Mouse (Mus musculus) forebrain, embryonic 15.5 days (tissue): ENCODE results near the gene Tagap. TPM values are rescaled to one million over a fixed set of nuclear protein-coding genes. Genes with fewer than 3 reads are reported as not detected.

ENCODE experiments used
- ATAC-seq: fragments of 200-750 bp; cut with Nextera tagmentation; replicated peaks from 2 replicates; pipeline ENCODE4 v1.8.0; 2017; ENCODE audit warnings: mild to moderate bottlenecking, moderate TSS enrichment, moderate library complexity
- H3K27ac ChIP-seq: fragments of 300-500 bp; sonication (generic); replicated peaks from 2 replicates; pipeline ENCODE4 v1.5.1; 2015; ENCODE audit warnings: mild to moderate bottlenecking, inconsistent platforms
- H3K27me3 ChIP-seq: fragments of 300-500 bp; sonication (generic); 2 replicates; pipeline ENCODE4 v1.6.1; 2015; ENCODE audit warnings: inconsistent platforms
- H3K36me3 ChIP-seq: fragments of 300-500 bp; sonication (generic); 2 replicates; pipeline ENCODE4 v1.6.1; 2015; ENCODE audit warnings: mild to moderate bottlenecking, inconsistent platforms
- H3K4me1 ChIP-seq: fragments of 300-500 bp; sonication (generic); 2 replicates; pipeline ENCODE4 v1.6.1; 2015; ENCODE audit warnings: inconsistent platforms
- H3K4me2 ChIP-seq: fragments of 300-500 bp; sonication (generic); replicated peaks from 2 replicates; pipeline ENCODE4 v1.6.1; 2015; ENCODE audit warnings: mild to moderate bottlenecking, inconsistent platforms
- H3K4me3 ChIP-seq: fragments of 300-500 bp; sonication (generic); 2 replicates; pipeline ENCODE4 v1.5.1; 2015; ENCODE audit warnings: mild to moderate bottlenecking, inconsistent platforms
- H3K9ac ChIP-seq: fragments of 300-500 bp; sonication (generic); replicated peaks from 2 replicates; pipeline ENCODE4 v1.6.1; 2015; ENCODE audit warnings: mild to moderate bottlenecking, inconsistent platforms
- H3K9me3 ChIP-seq: fragments of 300-500 bp; sonication (generic); 2 replicates; pipeline ENCODE4 v1.6.1; 2016; ENCODE audit warnings: inconsistent platforms
- WGBS: fragments of 180-500 bp; shearing (Covaris S2); methylation state at CpG from one replicate; pipeline ENCODE4 v1.1.7; 2015; ENCODE audit warnings: mixed read lengths; 5-methylcytosine and 5-hydroxymethylcytosine counted together
- polyA plus RNA-seq: library from polyadenylated mRNA; unstranded; fragments of >200 nt; fragmentation: Nextera tagmentation; extraction: Ambion mirVana; gene quantifications from 2 replicates; pipeline ENCODE4 v1.2.1, GENCODE M21; 2015

Gene Tagap
- polyA plus RNA-seq, 1 experiment from 2014 or later, result 0.36 TPM

DNA sequence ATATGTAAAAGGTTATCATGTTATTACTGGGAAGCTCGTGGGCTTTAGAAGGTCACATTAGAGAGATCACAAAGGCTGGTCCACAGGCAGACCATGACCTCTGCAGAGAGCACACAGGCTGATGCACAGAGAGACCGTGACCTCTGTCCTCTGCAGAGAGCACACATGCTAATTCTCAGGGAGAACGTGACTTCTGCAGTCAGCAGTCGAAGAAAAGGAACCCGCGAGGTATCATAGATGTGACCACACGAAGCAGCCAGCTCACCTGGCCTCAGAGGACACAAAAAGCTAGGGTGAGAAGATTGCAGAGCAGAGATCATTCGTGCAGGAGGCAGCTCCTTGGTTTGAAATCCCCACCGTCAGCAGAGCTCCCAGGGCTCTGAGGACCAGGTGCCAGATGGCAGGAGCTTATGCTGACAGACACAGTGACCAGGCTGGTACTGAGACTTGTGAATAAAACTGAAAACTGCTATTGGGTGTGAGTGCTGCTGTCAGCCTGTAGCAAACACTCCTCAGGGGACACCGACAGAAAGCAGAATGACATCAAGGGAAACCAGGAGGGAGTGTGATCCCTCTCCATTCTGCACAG lies 29.7 kb upstream of the Tagap start:
- ATAC-seq, result no peak
- WGBS, result 70% methylated on average over 10 of the region's 10 CpGs
- Histone ChIP-seq H3K9me3 (no peaks in the 10 kb centered on the region), H3K36me3 (no peaks in the 10 kb centered on the region), H3K27ac (no peak overlapping the region), H3K27me3 (no peaks in the 10 kb centered on the region), H3K9ac (no peak overlapping the region), H3K4me1 (0 out of 2 replicates have a peak, but pooled peaks cover 3% of the 10 kb centered on the region), H3K4me2 (no peak overlapping the region), H3K4me3 (no peak overlapping the region)

DNA sequence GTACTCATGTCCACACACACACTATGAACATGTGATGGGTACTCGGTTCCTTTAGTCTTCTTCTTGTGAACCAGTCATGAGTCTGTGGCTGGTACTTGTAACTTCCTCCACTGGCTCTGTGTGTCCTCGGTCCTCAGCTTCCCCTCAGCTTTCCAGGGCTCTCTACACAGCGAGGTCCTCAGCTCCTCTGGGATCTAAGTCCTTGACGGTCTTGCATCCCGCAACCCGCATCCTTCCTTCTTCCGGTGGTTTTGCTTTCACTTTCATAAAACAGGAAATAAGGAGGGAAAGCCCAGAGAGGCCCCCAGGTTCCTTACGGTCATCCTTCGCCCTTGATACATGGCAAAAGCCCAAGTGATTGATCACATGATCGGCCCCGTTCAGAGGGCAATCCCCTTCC lies 28.7 kb upstream of the Tagap start:
- Histone ChIP-seq H3K36me3 (no peaks in the 10 kb centered on the region), H3K4me2 (no peak overlapping the region), H3K9me3 (no peaks in the 10 kb centered on the region), H3K27me3 (no peaks in the 10 kb centered on the region), H3K4me1 (0 out of 2 replicates have a peak, but pooled peaks cover 3% of the 10 kb centered on the region), H3K4me3 (no peak overlapping the region), H3K27ac (no peak overlapping the region), H3K9ac (no peak overlapping the region)
- ATAC-seq, result no peak
- WGBS, result 85% methylated on average over 11 of the region's 11 CpGs

DNA sequence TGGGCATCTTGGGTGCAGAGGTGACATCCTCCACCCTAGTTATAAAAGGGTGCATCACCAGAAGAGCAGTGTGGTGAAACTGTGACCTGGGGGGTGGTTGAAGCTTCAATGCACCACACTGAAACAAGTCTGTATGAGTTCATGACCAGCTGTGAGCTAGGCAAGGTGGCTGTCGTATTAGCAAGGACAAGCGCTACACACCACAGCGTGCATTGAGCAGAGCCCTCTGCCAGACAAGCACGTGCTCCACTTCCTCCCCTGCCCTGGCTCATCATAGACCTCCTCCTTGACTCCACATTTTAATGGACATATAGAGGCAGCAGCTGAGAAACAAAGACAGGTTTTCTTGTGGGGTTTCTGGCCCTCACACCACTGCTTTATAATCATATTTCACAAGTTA lies 28.0 kb upstream of the Tagap start:
- Histone ChIP-seq H3K9ac (no peak overlapping the region), H3K9me3 (no peaks in the 10 kb centered on the region), H3K4me1 (0 out of 2 replicates have a peak, but pooled peaks cover 3% of the 10 kb centered on the region), H3K27ac (no peak overlapping the region), H3K36me3 (no peaks in the 10 kb centered on the region), H3K4me2 (no peak overlapping the region), H3K4me3 (no peak overlapping the region), H3K27me3 (no peaks in the 10 kb centered on the region)
- no peak for ATAC-seq
- 84% methylated on average over 4 of the region's 4 CpGs for WGBS

DNA sequence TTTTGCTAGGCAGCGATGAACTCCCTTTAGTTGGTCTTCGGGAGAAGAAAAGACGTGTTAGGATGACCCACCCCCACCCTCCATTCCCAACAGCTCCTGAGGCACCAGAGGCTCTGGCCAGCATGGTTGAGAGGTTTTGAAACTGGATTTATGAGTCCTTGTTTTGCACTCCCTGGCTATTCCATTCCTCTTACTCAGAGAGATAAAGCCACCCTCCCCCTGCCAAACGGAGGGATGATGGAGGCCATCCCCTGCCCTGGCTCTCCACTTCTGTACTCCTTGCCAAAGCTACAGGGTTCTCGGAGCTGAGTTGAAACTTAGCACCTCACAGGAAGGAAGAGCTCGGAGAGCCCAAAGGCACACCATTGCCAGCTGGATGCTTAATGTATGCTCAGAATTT lies 26.6 kb upstream of the Tagap start:
- 0 out of 2 replicates have a peak, but pooled peaks cover 3% of the 10 kb centered on the region for H3K4me1 ChIP-seq
- no peak overlapping the region for H3K9ac ChIP-seq
- 81% methylated on average over 6 of the region's 6 CpGs for WGBS
- H3K4me2 ChIP-seq, result no peak overlapping the region
- H3K27me3 ChIP-seq, result no peaks in the 10 kb centered on the region
- ATAC-seq, result no peak
- no peak overlapping the region for H3K4me3 ChIP-seq
- no peaks in the 10 kb centered on the region for H3K36me3 ChIP-seq
- H3K9me3 ChIP-seq, result no peaks in the 10 kb centered on the region
- no peak overlapping the region for H3K27ac ChIP-seq

DNA sequence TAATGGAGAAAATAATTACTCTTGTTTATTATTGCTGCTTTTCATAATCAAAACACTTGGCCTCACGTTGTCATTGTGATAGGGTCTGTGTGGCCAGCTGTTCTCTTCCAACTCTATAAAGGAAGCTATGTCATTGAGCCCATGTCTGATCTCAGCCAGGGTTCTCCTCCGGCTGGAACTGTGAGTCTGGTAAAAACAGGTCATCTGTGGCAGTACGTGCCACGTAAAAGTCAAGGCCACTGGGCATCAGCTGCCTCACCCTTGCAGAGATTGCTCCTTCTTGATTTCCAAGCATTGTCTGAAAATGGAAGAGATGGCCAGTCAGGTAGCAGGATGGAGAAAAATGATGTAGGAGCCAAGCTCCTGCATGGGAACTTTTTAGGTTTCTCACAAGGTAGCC lies 25.8 kb upstream of the Tagap start:
- ATAC-seq, result no peak
- Histone ChIP-seq H3K9me3 (no peaks in the 10 kb centered on the region), H3K36me3 (no peaks in the 10 kb centered on the region), H3K9ac (no peak overlapping the region), H3K4me2 (no peak overlapping the region), H3K4me3 (no peak overlapping the region), H3K27ac (no peak overlapping the region), H3K27me3 (no peaks in the 10 kb centered on the region), H3K4me1 (0 out of 2 replicates have a peak, but pooled peaks cover 3% of the 10 kb centered on the region)
- 75% methylated on average over 4 of the region's 4 CpGs for WGBS

DNA sequence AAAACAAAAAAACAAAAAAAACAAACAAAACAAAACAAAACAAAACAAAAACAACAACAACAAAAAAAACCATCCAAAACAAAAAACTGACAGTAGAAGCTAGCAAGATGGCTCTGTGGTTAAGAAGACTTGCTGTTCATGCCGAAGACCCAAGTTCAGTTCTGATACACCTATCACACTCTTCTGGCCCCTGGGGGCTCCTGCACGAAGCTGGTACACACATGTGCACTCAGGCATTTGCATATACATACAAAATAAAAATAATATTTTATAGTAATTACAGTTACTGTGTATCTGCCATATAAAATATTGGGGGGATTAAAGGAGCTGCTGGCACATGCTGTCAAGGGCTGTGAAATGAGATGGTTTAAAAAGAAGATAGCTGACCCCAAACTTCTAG lies 24.3 kb upstream of the Tagap start:
- WGBS, result 85% methylated on average over 2 of the region's 2 CpGs
- no peak for ATAC-seq

DNA sequence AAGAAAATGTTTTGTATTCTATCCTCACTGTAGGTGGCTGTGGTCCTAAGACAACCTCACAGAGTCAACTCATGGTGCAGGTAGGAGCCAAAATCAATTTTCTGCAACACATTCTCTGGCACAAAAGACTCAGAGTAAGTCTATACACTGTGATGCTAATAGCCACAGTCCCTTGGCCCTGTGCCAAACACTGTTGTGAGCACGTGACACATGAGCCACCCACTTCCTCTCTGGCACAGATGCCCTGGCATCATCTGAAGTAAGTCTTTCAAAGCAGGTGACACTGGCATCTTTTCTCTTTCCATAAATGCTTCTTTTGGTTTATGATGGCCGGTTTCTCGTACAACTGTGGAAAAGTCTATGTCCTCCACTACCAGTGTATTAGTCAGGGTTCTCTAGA lies 23.4 kb upstream of the Tagap start:
- Histone ChIP-seq H3K27ac (no peak overlapping the region), H3K4me1 (no peaks in the 10 kb centered on the region), H3K9ac (no peak overlapping the region), H3K9me3 (no peaks in the 10 kb centered on the region), H3K4me2 (no peak overlapping the region), H3K36me3 (no peaks in the 10 kb centered on the region), H3K4me3 (no peak overlapping the region), H3K27me3 (no peaks in the 10 kb centered on the region)
- WGBS, result 61% methylated on average over 3 of the region's 3 CpGs
- ATAC-seq, result no peak

More for the DNA sequence above, 24.3 kb upstream of the Tagap start:
- Histone ChIP-seq H3K9ac (no peak overlapping the region), H3K4me2 (no peak overlapping the region), H3K27me3 (no peaks in the 10 kb centered on the region), H3K4me3 (no peak overlapping the region), H3K9me3 (no peaks in the 10 kb centered on the region), H3K36me3 (no peaks in the 10 kb centered on the region), H3K4me1 (no peaks in the 10 kb centered on the region), H3K27ac (no peak overlapping the region)

DNA sequence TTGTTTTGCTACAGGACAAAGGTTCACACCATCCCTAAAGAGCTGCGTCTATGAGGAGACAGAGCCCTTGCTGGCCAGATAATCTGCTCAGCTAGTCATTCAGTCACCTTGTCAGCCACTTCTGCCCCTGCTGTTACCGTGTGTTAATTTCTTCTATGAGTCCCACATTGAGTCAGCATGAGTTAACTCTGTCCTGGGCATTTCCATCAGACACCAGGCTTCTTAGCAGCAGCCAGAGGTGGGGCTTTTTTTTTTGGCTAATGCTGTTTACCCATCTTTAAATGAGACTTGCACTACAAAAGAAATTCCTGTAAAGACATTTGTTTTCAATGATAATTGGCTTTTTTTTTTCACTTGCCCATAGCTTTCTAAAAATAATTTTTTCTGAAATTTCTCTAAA lies 20.8 kb upstream of the Tagap start:
- 36% methylated on average over 2 of the region's 2 CpGs for WGBS
- H3K36me3 ChIP-seq, result no peaks in the 10 kb centered on the region

DNA sequence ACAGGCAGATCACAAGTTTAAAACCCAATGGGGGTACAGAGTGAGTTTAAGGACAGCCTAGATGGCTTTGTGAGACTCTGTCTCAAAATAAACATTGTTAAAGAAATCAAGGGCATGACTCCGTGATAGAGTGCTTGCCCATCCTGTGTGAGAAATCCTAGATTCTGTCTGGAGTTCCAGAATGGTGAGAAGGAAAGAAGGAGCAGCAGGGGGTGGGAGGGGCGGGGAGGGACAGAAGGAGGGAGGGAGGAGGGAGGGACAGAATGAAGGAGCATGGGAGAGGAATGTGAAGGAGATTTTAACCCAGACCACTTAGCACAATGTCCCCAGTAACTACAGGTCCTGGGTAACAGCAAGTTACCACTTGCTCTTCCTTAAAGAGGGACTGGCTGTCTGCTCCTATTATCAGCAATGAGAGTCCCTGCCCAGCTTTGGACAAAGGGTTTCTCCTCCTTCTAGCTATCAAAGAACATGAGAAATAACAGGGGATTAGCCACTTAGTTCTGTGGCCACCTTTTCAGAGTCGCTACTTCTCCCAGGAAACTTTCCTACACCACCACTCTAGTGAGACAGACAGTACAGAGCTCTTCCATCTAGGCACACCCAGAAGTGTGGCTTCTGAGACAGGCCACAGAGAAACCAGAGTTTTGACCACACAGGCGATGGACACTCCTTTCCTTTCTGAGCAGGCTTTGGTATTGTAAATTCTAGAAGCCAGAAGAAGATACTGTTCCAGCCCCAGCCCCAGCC lies 19.7 kb upstream of the Tagap start:
- WGBS, result 33% methylated on average over 4 of the region's 4 CpGs
- Histone ChIP-seq H3K4me3 (no peak overlapping the region), H3K9ac (no peak overlapping the region), H3K27me3 (no peaks in the 10 kb centered on the region), H3K4me1 (no peaks in the 10 kb centered on the region), H3K9me3 (no peaks in the 10 kb centered on the region), H3K4me2 (no peak overlapping the region), H3K36me3 (no peaks in the 10 kb centered on the region), H3K27ac (no peak overlapping the region)
- ATAC-seq, result no peak

More for the DNA sequence above, 20.8 kb upstream of the Tagap start:
- Histone ChIP-seq H3K9ac (no peak overlapping the region), H3K27me3 (no peaks in the 10 kb centered on the region), H3K4me1 (no peaks in the 10 kb centered on the region), H3K4me3 (no peak overlapping the region), H3K27ac (no peak overlapping the region), H3K9me3 (no peaks in the 10 kb centered on the region), H3K4me2 (no peak overlapping the region)
- no peak for ATAC-seq

DNA sequence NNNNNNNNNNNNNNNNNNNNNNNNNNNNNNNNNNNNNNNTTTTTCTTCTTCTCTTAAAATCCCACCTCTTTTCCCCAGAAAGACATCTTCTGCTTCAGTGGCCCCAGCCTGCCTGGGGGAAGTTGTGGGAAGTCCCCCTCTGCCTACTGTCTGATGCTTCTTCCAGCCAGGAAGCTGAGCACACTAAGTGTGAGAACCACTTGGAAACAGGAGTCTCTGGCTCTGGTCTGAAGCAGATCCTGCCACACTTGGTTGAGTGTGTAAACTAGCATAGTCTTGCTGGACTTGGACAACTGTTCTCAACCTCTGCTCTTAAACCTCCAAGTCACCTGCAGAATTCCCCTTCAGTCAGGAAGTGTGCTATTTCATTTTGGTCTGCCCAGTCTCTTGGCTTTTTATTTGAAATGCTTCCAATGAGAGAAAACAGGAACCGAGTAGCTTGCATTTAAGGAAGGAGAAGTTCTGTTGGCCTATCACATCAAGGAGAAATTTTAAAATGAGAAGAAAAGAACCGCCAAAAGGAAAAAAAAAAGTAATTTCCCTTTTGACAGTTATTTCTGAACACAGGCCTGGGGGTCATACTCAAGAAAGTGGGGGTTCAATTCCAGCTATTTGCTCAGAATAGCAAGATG lies 11.1 kb upstream of the Tagap start:
- ATAC-seq, result no peak
- H3K27me3 ChIP-seq, result no peaks in the 10 kb centered on the region
- no peaks in the 10 kb centered on the region for H3K4me1 ChIP-seq
- H3K9ac ChIP-seq, result no peak overlapping the region
- no peak overlapping the region for H3K27ac ChIP-seq
- no peaks in the 10 kb centered on the region for H3K36me3 ChIP-seq
- H3K4me2 ChIP-seq, result no peak overlapping the region
- no peak overlapping the region for H3K4me3 ChIP-seq
- H3K9me3 ChIP-seq, result no peaks in the 10 kb centered on the region
- 73% methylated on average over 2 of the region's 2 CpGs for WGBS

DNA sequence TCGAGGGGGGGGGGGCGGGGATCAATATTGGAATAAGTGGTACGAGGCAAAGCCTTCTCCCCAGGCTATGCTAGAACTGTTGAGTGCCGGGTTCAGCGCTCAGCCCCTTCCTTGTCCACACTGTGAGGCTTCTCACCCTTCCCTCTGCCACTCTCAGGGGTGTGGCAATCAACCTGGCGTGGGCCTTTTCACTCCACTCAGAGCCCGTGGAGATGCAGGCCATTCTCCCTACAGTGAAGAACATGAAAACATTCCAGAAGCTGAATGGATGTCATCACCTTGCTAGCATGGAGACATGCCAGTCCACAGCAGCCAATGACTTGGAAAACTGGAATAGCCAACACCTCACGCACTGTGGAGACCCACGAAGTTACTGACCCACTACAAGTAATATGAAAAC lies 10.0 kb upstream of the Tagap start:
- no peak overlapping the region for H3K4me2 ChIP-seq
- no peak overlapping the region for H3K9ac ChIP-seq
- H3K4me1 ChIP-seq, result no peaks in the 10 kb centered on the region
- no peak overlapping the region for H3K27ac ChIP-seq
- no peak overlapping the region for H3K4me3 ChIP-seq
- WGBS, result 81% methylated on average over 9 of the region's 9 CpGs
- no peaks in the 10 kb centered on the region for H3K9me3 ChIP-seq
- no peak for ATAC-seq
- H3K27me3 ChIP-seq, result no peaks in the 10 kb centered on the region
- no peaks in the 10 kb centered on the region for H3K36me3 ChIP-seq

DNA sequence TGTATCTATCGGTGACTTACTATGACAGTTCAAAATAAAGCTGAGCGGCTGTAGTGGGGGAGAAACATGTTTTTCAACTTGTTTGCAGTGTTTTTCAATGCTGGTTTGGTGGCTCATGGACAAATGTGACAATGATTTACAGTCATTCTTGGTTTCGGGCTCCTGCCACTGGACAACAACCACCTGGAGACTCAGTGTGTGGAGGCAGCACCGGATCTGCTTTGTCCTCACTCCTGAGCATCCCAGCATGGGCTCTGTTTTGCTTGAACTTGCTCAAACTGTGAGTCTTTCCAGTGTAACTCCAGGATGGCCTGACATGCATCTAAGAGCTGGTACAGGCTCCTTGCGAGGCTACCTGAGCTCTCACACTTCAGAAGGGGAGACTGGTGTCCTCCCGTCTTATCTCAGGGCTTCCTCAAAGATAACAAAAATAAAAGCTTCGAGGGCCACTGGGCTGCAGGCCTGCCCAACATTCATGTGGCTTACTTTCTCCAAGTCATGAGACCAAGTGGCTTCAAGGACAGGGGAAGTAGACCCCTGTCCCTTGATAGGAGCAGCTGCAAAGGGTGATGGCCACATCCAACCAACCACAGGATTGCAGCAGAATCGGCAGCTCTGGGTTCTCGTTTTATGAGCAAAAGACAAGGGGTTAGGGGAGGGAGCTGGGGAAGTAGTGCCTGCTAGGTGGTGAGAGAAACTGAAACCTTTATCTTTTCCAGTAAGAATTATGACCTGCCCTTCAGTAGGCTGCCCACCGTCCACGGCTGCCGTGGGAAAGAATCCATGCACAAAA lies 8.8 kb upstream of the Tagap start:
- Histone ChIP-seq H3K4me2 (no peak overlapping the region), H3K9me3 (no peaks in the 10 kb centered on the region), H3K4me3 (no peak overlapping the region), H3K36me3 (no peaks in the 10 kb centered on the region), H3K27ac (no peak overlapping the region), H3K9ac (no peak overlapping the region), H3K27me3 (no peaks in the 10 kb centered on the region), H3K4me1 (no peaks in the 10 kb centered on the region)
- WGBS, result 85% methylated on average over 12 of the region's 12 CpGs
- ATAC-seq, result no peak
